Mouse (Mus musculus) lung, adult 2 months (tissue): ENCODE results near the gene Rgp1.

ENCODE experiments used
- CTCF ChIP-seq: fragments of 200-500 bp; IDR thresholded peaks from 2 replicates; pipeline ENCODE4 v1.5.1; 2011; ENCODE audit warnings: mild to moderate bottlenecking, low read length, control low read depth; ENCODE audit not compliant: insufficient read depth
- POLR2A ChIP-seq: fragments of 200-500 bp; IDR thresholded peaks from 2 replicates; pipeline ENCODE4 v1.6.1; 2011; ENCODE audit warnings: low read depth, mild to moderate bottlenecking, control low read depth, low read length, borderline replicate concordance; ENCODE audit errors: extremely low read depth

DNA sequence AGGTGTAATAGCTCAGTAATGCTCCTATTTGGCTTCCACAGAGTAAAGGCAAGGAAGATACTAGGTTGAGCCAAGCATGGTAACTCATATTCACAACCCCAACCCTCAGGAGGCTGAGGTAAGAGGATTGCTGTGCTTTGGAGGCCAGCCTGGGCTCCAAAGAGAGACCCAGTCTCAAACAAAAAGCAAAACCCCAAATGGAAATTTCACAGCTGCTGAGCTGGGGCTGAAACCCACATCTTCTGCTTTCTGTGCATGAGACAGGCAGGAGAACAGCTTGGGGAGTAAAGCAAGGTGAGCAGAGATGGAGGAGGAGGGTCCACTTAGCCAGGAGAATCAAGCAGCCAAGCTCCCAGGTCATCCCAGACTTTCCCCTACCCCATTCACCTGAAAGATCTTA lies 24.6 kb upstream of the Rgp1 start:
- TF ChIP-seq CTCF (no peak), POLR2A (no peak)
